Mouse (Mus musculus) intestine, embryonic 16.5 days (tissue): ENCODE data around the gene Pkd1l1. TPM values are rescaled to one million over a fixed set of nuclear protein-coding genes. Genes with fewer than 3 reads are reported as not detected.

Source experiments
- ATAC-seq: fragments of 200-750 bp; cut with Nextera tagmentation; 2 replicates; pipeline ENCODE4 v1.8.0; 2017; ENCODE audit warnings: moderate TSS enrichment, moderate library complexity
- H3K27ac ChIP-seq: fragments of 300-500 bp; sonication (generic); 2 replicates; pipeline ENCODE4 v1.5.1; 2014; ENCODE audit warnings: mild to moderate bottlenecking, low read length
- H3K27me3 ChIP-seq: fragments of 300-500 bp; sonication (generic); replicated peaks from 2 replicates; pipeline ENCODE4 v1.6.1; 2014; ENCODE audit warnings: low read length, control low read depth, mixed read lengths; ENCODE audit not compliant: control insufficient read depth, insufficient read depth
- H3K36me3 ChIP-seq: fragments of 300-500 bp; sonication (generic); 2 replicates; pipeline ENCODE4 v1.6.1; 2014; ENCODE audit warnings: low read length, control low read depth; ENCODE audit not compliant: control insufficient read depth, insufficient read depth
- H3K4me1 ChIP-seq: fragments of 300-500 bp; sonication (generic); 2 replicates; pipeline ENCODE4 v1.6.1; 2014; ENCODE audit warnings: low read length, control low read depth, mixed read lengths; ENCODE audit not compliant: control insufficient read depth, insufficient read depth
- H3K4me2 ChIP-seq: fragments of 300-500 bp; sonication (generic); 2 replicates; pipeline ENCODE4 v1.6.1; 2014; ENCODE audit warnings: low read depth, low read length, control low read depth
- H3K4me3 ChIP-seq: fragments of 300-500 bp; sonication (generic); 2 replicates; pipeline ENCODE4 v1.5.1; 2014; ENCODE audit warnings: mild to moderate bottlenecking, low read length
- H3K9ac ChIP-seq: fragments of 300-500 bp; sonication (generic); 2 replicates; pipeline ENCODE4 v1.6.1; 2014; ENCODE audit warnings: low read depth, low read length
- H3K9me3 ChIP-seq: fragments of 300-500 bp; sonication (generic); 2 replicates; pipeline ENCODE4 v1.6.1; 2016; ENCODE audit warnings: low read length, control low read depth; ENCODE audit not compliant: control insufficient read depth
- WGBS: fragments of 180-500 bp; shearing (Covaris S2); extraction: QIAGEN DNeasy Blood & Tissue Kit; methylation state at CpG from one replicate; pipeline ENCODE4 v1.1.7; 2014; 5-methylcytosine and 5-hydroxymethylcytosine counted together
- polyA plus RNA-seq: library from polyadenylated mRNA; unstranded; fragments of >200 nt; fragmentation: Nextera tagmentation; extraction: Ambion mirVana; gene quantifications from 2 replicates; pipeline ENCODE4 v1.2.1, GENCODE M21; 2015

The Pkd1l1 gene
- polyA plus RNA-seq, 1 experiment from 2014 or later, result 0.07 TPM

- H3K9me3 ChIP-seq, result no peaks in the 10 kb centered on the region
- H3K4me2 ChIP-seq, result no peak overlapping the region
- H3K9ac ChIP-seq, result no peak overlapping the region
- WGBS, result 67% methylated on average over 6 of the region's 6 CpGs
- no peaks in the 10 kb centered on the region for H3K4me1 ChIP-seq
- no peak overlapping the region for H3K4me3 ChIP-seq
- H3K27ac ChIP-seq, result no peak overlapping the region
- no peaks in the 10 kb centered on the region for H3K36me3 ChIP-seq
- no peak for ATAC-seq
- no peaks in the 10 kb centered on the region for H3K27me3 ChIP-seq
Observed at GRCm38 (mm10) chr11:8949765-8950430, 23.2 kb downstream of the Pkd1l1 start.

DNA sequence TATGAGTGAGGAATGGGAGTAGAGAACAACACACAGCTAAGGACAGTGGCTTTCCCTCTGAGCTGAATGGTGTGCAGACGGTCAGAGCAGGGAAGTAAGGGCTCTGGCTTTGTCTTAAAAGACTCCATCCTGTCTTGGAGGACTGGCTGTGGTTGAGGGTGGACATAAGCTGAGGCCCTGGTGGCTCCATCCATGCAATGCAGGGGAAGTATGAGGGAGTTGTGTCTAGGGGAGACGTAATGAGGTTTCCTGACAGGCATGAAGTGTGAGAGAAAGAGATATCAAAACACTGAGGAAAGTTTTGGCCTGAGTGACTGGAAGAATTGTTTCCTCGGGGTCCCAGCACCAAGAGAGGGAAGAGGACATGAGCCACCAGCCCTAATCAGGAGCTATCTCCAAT, 24.2 kb downstream of the Pkd1l1 start:
- H3K9me3 ChIP-seq, result no peaks in the 10 kb centered on the region
- no peak overlapping the region for H3K27ac ChIP-seq
- no peaks in the 10 kb centered on the region for H3K36me3 ChIP-seq
- no peak overlapping the region for H3K9ac ChIP-seq
- H3K4me1 ChIP-seq, result no peaks in the 10 kb centered on the region
- WGBS, result 62% methylated on average over 3 of the region's 3 CpGs
- no peak for ATAC-seq
- no peak overlapping the region for H3K4me3 ChIP-seq
- no peak overlapping the region for H3K4me2 ChIP-seq
- H3K27me3 ChIP-seq, result no peaks in the 10 kb centered on the region

DNA sequence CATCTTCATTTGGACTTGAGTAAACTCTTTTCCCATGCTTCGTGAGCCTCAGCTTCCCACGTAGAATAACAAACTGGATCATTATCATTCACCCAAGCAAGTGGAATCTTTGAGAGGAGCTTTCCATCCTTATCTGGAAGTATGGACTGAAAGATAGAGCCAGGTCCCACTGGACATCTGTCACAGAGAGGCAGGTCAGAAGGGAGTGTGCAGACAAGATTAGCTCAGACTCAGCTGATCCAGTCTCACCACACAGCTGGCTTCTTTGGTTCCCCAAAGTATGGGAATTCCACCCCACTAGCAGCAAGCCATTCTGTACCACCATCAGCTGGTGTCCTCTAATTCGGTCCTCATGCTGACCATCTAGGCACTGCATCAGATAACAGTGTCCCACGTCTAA, 29.0 kb downstream of the Pkd1l1 start:
- H3K36me3 ChIP-seq, result no peaks in the 10 kb centered on the region
- no peaks in the 10 kb centered on the region for H3K27me3 ChIP-seq
- no peak overlapping the region for H3K4me3 ChIP-seq
- no peaks in the 10 kb centered on the region for H3K4me1 ChIP-seq
- no peak for ATAC-seq
- no peak overlapping the region for H3K4me2 ChIP-seq
- no peak overlapping the region for H3K27ac ChIP-seq
- 68% methylated on average over 4 of the region's 4 CpGs for WGBS
- no peaks in the 10 kb centered on the region for H3K9me3 ChIP-seq
- no peak overlapping the region for H3K9ac ChIP-seq

- Histone ChIP-seq H3K9me3 (no peaks in the 10 kb centered on the region), H3K4me2 (no peak overlapping the region), H3K36me3 (no peaks in the 10 kb centered on the region), H3K9ac (no peak overlapping the region), H3K27me3 (no peaks in the 10 kb centered on the region), H3K4me1 (no peaks in the 10 kb centered on the region), H3K27ac (no peak overlapping the region), H3K4me3 (no peak overlapping the region)
- WGBS, result 62% methylated on average over 2 of the region's 2 CpGs
- no peak for ATAC-seq
Observed at GRCm38 (mm10) chr11:8942446-8942845, 30.6 kb downstream of the Pkd1l1 start.

- H3K9me3 ChIP-seq, result no peaks in the 10 kb centered on the region
- H3K36me3 ChIP-seq, result no peaks in the 10 kb centered on the region
- H3K27ac ChIP-seq, result no peak overlapping the region
- H3K9ac ChIP-seq, result no peak overlapping the region
- 82% methylated on average over 9 of the region's 9 CpGs for WGBS
- H3K27me3 ChIP-seq, result no peaks in the 10 kb centered on the region
- no peak overlapping the region for H3K4me3 ChIP-seq
- ATAC-seq, result no peak
- no peaks in the 10 kb centered on the region for H3K4me1 ChIP-seq
- H3K4me2 ChIP-seq, result no peak overlapping the region
Observed at GRCm38 (mm10) chr11:8936431-8937110, 36.5 kb downstream of the Pkd1l1 start.

- WGBS, result 78% methylated on average over 8 of the region's 8 CpGs
- ATAC-seq, result no peak
Observed at GRCm38 (mm10) chr11:8916081-8916671, 56.9 kb downstream of the Pkd1l1 start.

DNA sequence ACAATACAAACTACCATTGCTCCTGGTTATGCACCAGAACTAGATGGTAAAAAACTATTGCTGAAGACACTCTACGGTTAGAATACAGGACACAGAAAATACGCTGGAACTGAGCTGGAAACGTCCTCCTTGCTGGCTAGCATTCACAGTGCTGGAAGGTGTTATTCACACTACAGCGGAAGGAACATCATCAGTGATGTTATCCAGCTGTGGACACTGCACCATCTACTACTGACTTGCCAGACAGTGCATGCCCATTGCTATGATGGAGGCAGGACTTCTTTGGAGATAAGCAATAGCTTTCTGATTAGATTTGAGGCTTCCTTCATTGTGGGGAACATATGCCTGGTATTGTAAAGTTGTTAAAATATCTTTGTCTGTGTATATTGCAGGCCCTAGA, 90.3 kb downstream of the Pkd1l1 start:
- no peak for ATAC-seq
- H3K4me1 ChIP-seq, result no peaks in the 10 kb centered on the region
- H3K36me3 ChIP-seq, result no peaks in the 10 kb centered on the region
- no peaks in the 10 kb centered on the region for H3K9me3 ChIP-seq
- no peak overlapping the region for H3K4me3 ChIP-seq
- WGBS, result 75% methylated on average over 4 of the region's 4 CpGs
- H3K4me2 ChIP-seq, result no peak overlapping the region
- H3K9ac ChIP-seq, result no peak overlapping the region
- H3K27ac ChIP-seq, result no peak overlapping the region
- H3K27me3 ChIP-seq, result no peaks in the 10 kb centered on the region

More at GRCm38 (mm10) chr11:8916081-8916671, 56.9 kb downstream of the Pkd1l1 start:
- Histone ChIP-seq H3K36me3 (no peaks in the 10 kb centered on the region), H3K4me1 (no peaks in the 10 kb centered on the region), H3K27ac (no peak overlapping the region), H3K4me2 (no peak overlapping the region), H3K4me3 (no peak overlapping the region), H3K27me3 (no peaks in the 10 kb centered on the region), H3K9me3 (no peaks in the 10 kb centered on the region), H3K9ac (no peak overlapping the region)

- no peaks in the 10 kb centered on the region for H3K4me1 ChIP-seq
- no peak overlapping the region for H3K9ac ChIP-seq
- H3K4me3 ChIP-seq, result no peak overlapping the region
- H3K27ac ChIP-seq, result no peak overlapping the region
- H3K9me3 ChIP-seq, result no peaks in the 10 kb centered on the region
- no peak for ATAC-seq
- H3K27me3 ChIP-seq, result no peaks in the 10 kb centered on the region
- 67% methylated on average over 2 of the region's 2 CpGs for WGBS
- H3K4me2 ChIP-seq, result no peak overlapping the region
- H3K36me3 ChIP-seq, result no peaks in the 10 kb centered on the region
Observed at GRCm38 (mm10) chr11:8881521-8881920, 91.5 kb downstream of the Pkd1l1 start.

DNA sequence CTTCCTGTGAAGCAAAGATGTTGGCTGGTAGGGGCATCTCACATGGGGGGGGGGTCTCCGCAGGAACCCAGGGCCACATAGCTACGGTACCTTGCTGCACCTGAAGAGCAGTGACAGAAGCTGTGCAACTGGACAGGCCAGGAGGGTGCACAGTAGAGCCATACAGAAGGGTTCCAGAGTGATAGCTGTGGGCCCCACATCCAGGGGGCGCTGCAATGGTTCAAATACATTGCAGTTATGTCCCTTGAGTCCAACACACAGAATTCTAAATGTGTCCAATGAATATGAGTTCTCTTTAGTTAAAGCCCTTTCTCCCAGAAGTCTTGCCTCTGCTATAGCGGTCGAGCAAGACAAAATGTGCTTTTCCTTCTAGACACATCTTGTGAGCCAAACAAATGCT, 103.0 kb downstream of the Pkd1l1 start:
- H3K27me3 ChIP-seq, result no peaks in the 10 kb centered on the region
- H3K9ac ChIP-seq, result no peak overlapping the region
- H3K4me1 ChIP-seq, result no peaks in the 10 kb centered on the region
- H3K9me3 ChIP-seq, result no peaks in the 10 kb centered on the region
- no peak overlapping the region for H3K4me2 ChIP-seq
- no peak overlapping the region for H3K27ac ChIP-seq
- no peak overlapping the region for H3K4me3 ChIP-seq
- 91% methylated on average over 5 of the region's 5 CpGs for WGBS
- ATAC-seq, result no peak
- no peaks in the 10 kb centered on the region for H3K36me3 ChIP-seq
